17 mouse cellular contexts compared by ENCODE assay signal in the genomic region with DNA sequence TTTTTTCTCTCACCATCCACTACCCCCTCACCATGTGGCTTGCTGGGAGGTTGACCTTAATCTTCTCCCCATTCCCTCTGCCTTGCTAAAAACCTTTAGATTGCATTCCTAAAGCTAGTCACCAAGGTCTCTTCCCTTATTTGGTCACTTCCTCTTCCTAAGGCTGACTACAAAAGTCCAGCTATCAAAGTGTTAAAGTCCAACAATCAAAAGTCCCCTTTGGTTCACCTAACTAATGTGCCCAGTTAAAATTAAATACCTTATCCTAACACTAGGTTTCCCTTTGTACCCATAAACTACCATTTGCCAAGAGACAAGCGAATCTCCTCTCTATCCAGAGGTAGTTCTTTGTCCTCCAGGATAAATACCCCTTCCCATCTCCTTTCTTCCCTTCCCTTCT. TPM values are rescaled to one million over a fixed set of nuclear protein-coding genes. Genes with fewer than 3 reads are reported as not detected.
"Had no signal": no experiment of that assay in that cellular context is flagged by ENCODE, and none has a peak within 500 bp of the region (broad histone marks: within the 10 kb centered on the region; RNA-seq: fewer than 3 reads in every experiment).

No protein-coding gene starts in this region.

- H3K9ac ChIP-seq: neural tube, embryonic 13.5 days; neural tube, embryonic 15.5 days; stomach, embryonic 15.5 days had no signal

- H3K27me3 ChIP-seq: neural tube, embryonic 13.5 days; neural tube, embryonic 15.5 days; stomach, embryonic 15.5 days had no signal

- H3K4me2 ChIP-seq: neural tube, embryonic 13.5 days; neural tube, embryonic 15.5 days; stomach, embryonic 15.5 days had no signal

- H3K4me3 ChIP-seq: neural tube, embryonic 13.5 days; neural tube, embryonic 15.5 days; stomach, embryonic 15.5 days had no signal

- H3K27ac ChIP-seq: neural tube, embryonic 13.5 days; neural tube, embryonic 15.5 days; stomach, embryonic 15.5 days; stomach, postnatal 0 days had no signal

- DNase-seq: retina, postnatal 1 day; right cerebral cortex, adult 18-20 months; right cerebral cortex, postnatal 14 days; right cerebral cortex, postnatal 25 days; right cerebral cortex, postnatal 4 days; spleen, adult 18-20 months; thymus, adult 18-20 months; thymus, adult 2 months; thymus, postnatal 14 days; thymus, postnatal 25 days; thymus, postnatal 36 days; thymus, postnatal 4 days had no signal

- H3K4me1 ChIP-seq: neural tube, embryonic 13.5 days; neural tube, embryonic 15.5 days; stomach, embryonic 15.5 days had no signal

- H3K36me3 ChIP-seq: neural tube, embryonic 13.5 days; neural tube, embryonic 15.5 days; stomach, embryonic 15.5 days had no signal

- H3K9me3 ChIP-seq: neural tube, embryonic 13.5 days; neural tube, embryonic 15.5 days; stomach, embryonic 15.5 days had no signal

RNA-seq across cellular contexts. Expression of a gene that starts 33.9 kb away (rescaled TPM):
- total RNA-seq: neutrophil, adult 5-6 weeks had no signal
